In the genomic region with DNA sequence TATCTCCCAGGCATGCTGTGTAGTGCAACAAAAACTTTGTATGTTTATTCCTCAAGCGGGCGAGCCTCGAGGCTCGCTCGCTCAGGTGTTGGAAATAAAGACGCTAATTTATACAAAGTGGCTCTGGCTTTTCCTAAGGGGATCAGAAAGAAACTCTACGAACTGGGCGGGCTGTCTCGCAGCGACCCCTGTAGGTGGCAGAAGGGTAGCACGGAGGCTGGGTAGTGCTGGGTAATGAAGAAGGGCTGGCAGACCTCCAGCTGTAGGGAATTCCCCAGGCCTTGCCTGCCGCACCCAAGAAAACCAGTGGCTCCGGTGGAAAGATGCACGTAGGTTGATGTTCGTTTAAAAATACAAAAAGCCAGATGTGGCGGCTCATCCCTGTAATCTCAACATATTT, we compare ENCODE assay signal across 9 mouse cellular contexts. TPM values are rescaled to one million over a fixed set of nuclear protein-coding genes. Genes with fewer than 3 reads are reported as not detected.
DNase-seq lines count a peak whose midpoint lies in the region; ATAC-seq and TF ChIP-seq lines count a peak whose summit lies in the region.
"Had no signal": no experiment of that assay in that cellular context is flagged by ENCODE, and none has a peak within 500 bp of the region (broad histone marks: within the 10 kb centered on the region; RNA-seq: fewer than 3 reads in every experiment).

No protein-coding gene starts in this region.

- peak; percentile 56; the same call in 1 of the 2 replicates for ATAC-seq in heart, postnatal 0 days (ENCODE audit: insufficient read depth, low read depth)
- ATAC-seq in megakaryocyte, adult 5-6 weeks (ENCODE audit: poor library complexity, severe bottlenecking): peak; percentile 33; the same call in 1 of the 2 replicates

- no peaks in the 10 kb centered on the region for H3K4me1 ChIP-seq in heart, postnatal 0 days (ENCODE audit: control insufficient read depth, insufficient read depth)
- H3K4me1 ChIP-seq in bone marrow, adult 2 months (ENCODE audit: control insufficient read depth, insufficient read depth, low read length): no peaks in the 10 kb centered on the region
- peaks cover 9% of the 10 kb centered on the region for H3K4me1 ChIP-seq in testis, adult 2 months (ENCODE audit: control insufficient read depth, insufficient read depth, low read length)

- H3K4me2 ChIP-seq in heart, postnatal 0 days (ENCODE audit: low read depth, low read length): no peak overlapping the region

- no peak overlapping the region for H3K9ac ChIP-seq in heart, postnatal 0 days (replicated peaks; ENCODE audit: low read depth, low read length)

- H3K36me3 ChIP-seq in heart, postnatal 0 days (replicated peaks; ENCODE audit: control insufficient read depth, insufficient read depth, low read length): no peaks in the 10 kb centered on the region
- no peaks in the 10 kb centered on the region for H3K36me3 ChIP-seq in testis, adult 2 months (ENCODE audit: control insufficient read depth, insufficient read depth, low read length)

- peak; percentile 69 for DNase-seq in heart, postnatal 0 days (ENCODE audit: low spot score)
- DNase-seq in heart, adult 8-10 months (ENCODE audit: low spot score): no peak
- DNase-seq in CD4-positive, CD25-positive, alpha-beta regulatory T cell, adult 2 months (ENCODE audit: low read depth, low spot score): peak; percentile 79
- peak; percentile 54 for DNase-seq in forelimb bud, embryonic 11.5 days (ENCODE audit: low read depth, low spot score)
- DNase-seq in layer of hippocampus, adult 2 months (ENCODE audit: low spot score in 2 of 2): peak; percentile 39 to 77

- peak; percentile 66 for TF ChIP-seq CTCF in heart, postnatal 0 days (IDR thresholded peaks at IDR 0.05; ENCODE audit: low read depth)
- TF ChIP-seq CTCF in bone marrow, adult 2 months (IDR thresholded peaks at IDR 0.05; ENCODE audit: control insufficient read depth, insufficient read depth, low read length): peak; percentile 52; the same call in 1 of the 2 replicates
- peak; percentile 83 for TF ChIP-seq CTCF in layer of hippocampus, adult 2 months (conservative IDR thresholded peaks at IDR 0.05)
- peak; percentile 64; the same call in 1 of the 2 replicates for TF ChIP-seq CTCF in testis, adult 2 months (IDR thresholded peaks at IDR 0.05; ENCODE audit: control insufficient read depth, insufficient read depth, insufficient replicate concordance, low read depth, low read length)

- TF ChIP-seq EP300 in heart, postnatal 0 days (IDR thresholded peaks at IDR 0.05; ENCODE audit: low read depth): no peak

- peaks cover 66% of the 10 kb centered on the region for H3K27me3 ChIP-seq in heart, postnatal 0 days (ENCODE audit: control insufficient read depth, insufficient read depth, low read length)
- H3K27me3 ChIP-seq in testis, adult 2 months (ENCODE audit: control insufficient read depth, insufficient read depth, low read length): no peaks in the 10 kb centered on the region; the same call in 1 of the 2 replicates

- TF ChIP-seq POLR2A in bone marrow, adult 2 months (IDR thresholded peaks at IDR 0.05; ENCODE audit: borderline replicate concordance, control insufficient read depth, low read depth, low read length): no peak
- no peak for TF ChIP-seq POLR2A in testis, adult 2 months (IDR thresholded peaks at IDR 0.05; ENCODE audit: control insufficient read depth, low read depth, low read length)

- H3K4me3 ChIP-seq in heart, postnatal 0 days (ENCODE audit: low read depth, low read length): no peak overlapping the region
- no peak overlapping the region for H3K4me3 ChIP-seq in bone marrow, adult 2 months (replicated peaks; ENCODE audit: control insufficient read depth, low read depth, low read length)
- no peak overlapping the region for H3K4me3 ChIP-seq in layer of hippocampus, adult 2 months
- H3K4me3 ChIP-seq in testis, adult 2 months (ENCODE audit: control insufficient read depth, low read depth, low read length): no peak overlapping the region

- WGBS in heart, postnatal 0 days: 7% methylated on average over 16 of the region's 16 CpGs
- WGBS in bone marrow, adult 2 months: 13% methylated on average over 16 of the region's 16 CpGs

- H3K27ac ChIP-seq in heart, postnatal 0 days (ENCODE audit: low read depth): no peak overlapping the region
- no peak overlapping the region for H3K27ac ChIP-seq in bone marrow, adult 2 months (ENCODE audit: control insufficient read depth, insufficient read depth, low read depth, low read length, poor library complexity)
- H3K27ac ChIP-seq in layer of hippocampus, adult 2 months: no peak overlapping the region
- no peak overlapping the region for H3K27ac ChIP-seq in testis, adult 2 months (ENCODE audit: control insufficient read depth, insufficient read depth, low read depth, low read length)

- no peaks in the 10 kb centered on the region for H3K9me3 ChIP-seq in heart, postnatal 0 days (replicated peaks; ENCODE audit: control insufficient read depth, low read length)

RNA-seq across cellular contexts. Expression of gene Myod1, which starts 2.7 kb away (rescaled TPM):
- total RNA-seq in heart, postnatal 0 days (2014; rRNA removed; ENCODE audit: low replicate concordance): not detected in 2 replicates
- not detected in 2 replicates for polyA plus RNA-seq in heart, postnatal 0 days (2015; fragmentation: Nextera tagmentation; extraction: Ambion mirVana)
- under 1 TPM in 3 of 4 experiments, not detected in 1; 0.12 to 0.16 (median 0.14) TPM for total RNA-seq in heart, adult 8-10 months (2022)
- polyA plus RNA-seq in bone marrow, adult 2 months (2011; ENCODE audit: insufficient read depth, insufficient read length, low replicate concordance, missing spikeins): not detected in 2 replicates
- under 1 TPM in 1 of 2 experiments, not detected in 1; 0.20 TPM for total RNA-seq in layer of hippocampus, adult 2 months (2021)
- total RNA-seq in megakaryocyte, adult 5-6 weeks (2015): not detected in 2 replicates
- total RNA-seq in megakaryocyte, adult 5-6 weeks (2017): not detected in 2 replicates
- 0.09 TPM in 1 of 2 replicates, not detected in the other for polyA plus RNA-seq in testis, adult 2 months (2012; rRNA removed)
- total RNA-seq: layer of hippocampus, postnatal 36 days had no signal

RNA-seq across cellular contexts. Expression of gene Kcnc1, which starts 17.3 kb away (rescaled TPM):
- total RNA-seq in heart, postnatal 0 days (2014; rRNA removed; ENCODE audit: low replicate concordance): 0.04 TPM in 1 of 2 replicates, not detected in the other
- polyA plus RNA-seq in heart, postnatal 0 days (2015; fragmentation: Nextera tagmentation; extraction: Ambion mirVana): not detected in 2 replicates
- under 1 TPM; 0.28 to 0.69 (median 0.39) TPM for total RNA-seq in heart, adult 8-10 months (2022)
- 0.25 and 0.32 TPM in 2 replicates for polyA plus RNA-seq in bone marrow, adult 2 months (2011; ENCODE audit: insufficient read depth, insufficient read length, low replicate concordance, missing spikeins)
- 100 to 1,000 TPM; 120 TPM for total RNA-seq in layer of hippocampus, adult 2 months (2021)
- total RNA-seq in megakaryocyte, adult 5-6 weeks (2015): 0.04 TPM in 1 of 2 replicates, not detected in the other
- total RNA-seq in megakaryocyte, adult 5-6 weeks (2017): 0.04 TPM in 2 replicates
- 14.6 and 19.1 TPM in 2 replicates for polyA plus RNA-seq in testis, adult 2 months (2012; rRNA removed)

Comparison
In these comparisons a context has a peak if more than half of its experiments do, and no peak if none do; other contexts are left out.
1. RNA of gene Kcnc1, which starts 17.3 kb away (total RNA-seq): 120 TPM in layer of hippocampus, adult 2 months; 0.28 to 0.69 TPM in heart, adult 8-10 months, 0.04 TPM in megakaryocyte, adult 5-6 weeks and 0.04 TPM in heart, postnatal 0 days; every median in the first group is over 10 times any median in the second.
2. Peak in every context shown above with its lines, with median percentiles within 50 percentile points of each other: CTCF ChIP-seq.